Mouse (Mus musculus): ENCODE data around the gene Tm7sf3.

DNA sequence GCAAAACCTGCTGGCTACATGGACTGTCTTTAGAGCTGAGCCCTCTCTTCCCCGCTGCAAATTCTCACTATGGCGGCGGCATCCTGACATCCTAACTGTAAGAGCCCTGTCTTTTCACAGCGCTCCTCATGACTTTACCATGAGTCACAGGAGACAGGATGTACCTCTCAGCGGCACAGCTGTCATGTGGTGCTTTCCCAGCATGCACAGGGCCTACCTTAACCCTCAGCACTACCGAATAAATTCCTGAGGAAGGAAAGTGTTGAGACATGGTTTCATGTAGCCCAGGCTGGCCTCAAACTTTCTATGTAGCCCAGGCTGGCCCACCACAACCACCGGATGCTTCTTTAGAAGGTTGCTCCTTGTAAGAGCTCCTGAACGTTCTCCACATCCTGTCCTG, 26.7 kb downstream of the Tm7sf3 start:
- no peak for TF ChIP-seq POLR2A (IDR thresholded peaks at IDR 0.05; ENCODE audit: extremely low read depth, insufficient read depth, low read length)
- no peak for TF ChIP-seq CTCF (IDR thresholded peaks at IDR 0.05; ENCODE audit: extremely low read depth, insufficient read depth, low read length)
